Mouse (Mus musculus) forebrain, embryonic 10.5 days (tissue): ENCODE data around the gene Emilin3. TPM values are rescaled to one million over a fixed set of nuclear protein-coding genes. Genes with fewer than 3 reads are reported as not detected.

Experiments
- polyA plus RNA-seq: library from polyadenylated mRNA; unstranded; fragments of >200 nt; fragmentation: Nextera tagmentation; extraction: Ambion mirVana; gene quantifications from 2 replicates; pipeline ENCODE4 v1.2.1, GENCODE M21; 2016

The Emilin3 gene
- polyA plus RNA-seq, 1 experiment from 2014 or later = 2.2 TPM

Other genes starting within 250 kb of the Emilin3 start
- 59.3 and 61.7 TPM in 2 replicates for gene Plcg1, start 181.0 kb downstream of the Emilin3 start, polyA plus RNA-seq
- 5.8 and 5.9 TPM in 2 replicates for gene Zhx3, start 39.3 kb downstream of the Emilin3 start, polyA plus RNA-seq
- 0.74 and 1.0 TPM in 2 replicates for gene Lpin3, start 31.7 kb downstream of the Emilin3 start, polyA plus RNA-seq
- 27.2 and 31.0 TPM in 2 replicates for gene Chd6, start 196.7 kb upstream of the Emilin3 start, polyA plus RNA-seq